Mouse (Mus musculus) hindbrain, embryonic 16.5 days (tissue): ENCODE results near the gene Rab14. TPM values are rescaled to one million over a fixed set of nuclear protein-coding genes. Genes with fewer than 3 reads are reported as not detected.

Experiments used
- ATAC-seq: fragments of 200-750 bp; cut with Nextera tagmentation; 2 replicates; pipeline ENCODE4 v1.8.0; 2017; ENCODE audit warnings: moderate TSS enrichment, moderate library complexity
- H3K27ac ChIP-seq: fragments of 300-500 bp; sonication (generic); 2 replicates; pipeline ENCODE4 v1.5.1; 2014; ENCODE audit warnings: low read depth, mild to moderate bottlenecking, control low read depth, low read length, moderate library complexity
- H3K27me3 ChIP-seq: fragments of 300-500 bp; sonication (generic); replicated peaks from 2 replicates; pipeline ENCODE4 v1.6.1; 2014; ENCODE audit warnings: low read length; ENCODE audit not compliant: control insufficient read depth, insufficient read depth
- H3K36me3 ChIP-seq: fragments of 300-500 bp; sonication (generic); 2 replicates; pipeline ENCODE4 v1.6.1; 2014; ENCODE audit warnings: mild to moderate bottlenecking, low read length, moderate library complexity, mixed read lengths; ENCODE audit not compliant: control insufficient read depth, insufficient read depth
- H3K4me1 ChIP-seq: fragments of 300-500 bp; sonication (generic); 2 replicates; pipeline ENCODE4 v1.6.1; 2014; ENCODE audit warnings: low read depth, low read length; ENCODE audit not compliant: control insufficient read depth, insufficient read depth
- H3K4me2 ChIP-seq: fragments of 300-500 bp; sonication (generic); 2 replicates; pipeline ENCODE4 v1.6.1; 2014; ENCODE audit warnings: mild to moderate bottlenecking, low read length, control low read depth, moderate library complexity
- H3K4me3 ChIP-seq: fragments of 300-500 bp; sonication (generic); 2 replicates; pipeline ENCODE4 v1.5.1; 2014; ENCODE audit warnings: mild to moderate bottlenecking, low read length, control low read depth, moderate library complexity
- H3K9ac ChIP-seq: fragments of 300-500 bp; sonication (generic); 2 replicates; pipeline ENCODE4 v1.6.1; 2014; ENCODE audit warnings: low read depth, mild to moderate bottlenecking, control low read depth, low read length, moderate library complexity
- H3K9me3 ChIP-seq: fragments of 300-500 bp; sonication (generic); 2 replicates; pipeline ENCODE4 v1.6.1; 2014; ENCODE audit warnings: mild to moderate bottlenecking, low read length, moderate library complexity; ENCODE audit not compliant: control insufficient read depth
- WGBS: fragments of 180-500 bp; shearing (Covaris S2); extraction: QIAGEN DNeasy Blood & Tissue Kit; methylation state at CpG from one replicate; pipeline ENCODE4 v1.1.7; 2014; 5-methylcytosine and 5-hydroxymethylcytosine counted together
- polyA plus RNA-seq: library from polyadenylated mRNA; unstranded; fragments of >200 nt; fragmentation: Nextera tagmentation; extraction: Ambion mirVana; gene quantifications from 2 replicates; pipeline ENCODE4 v1.2.1, GENCODE M21; 2015

Gene Rab14
- 426 and 462 TPM in 2 replicates for polyA plus RNA-seq

GRCm38 (mm10) chr2:35200898-35201668, at the start of gene Rab14:
Rab14 (minus strand) TSS chr2:35201120.
- WGBS = under 1% methylated on average over 40 of the region's 47 CpGs
- Histone ChIP-seq H3K4me2 (peak within 1 kb of the TSS; percentile 95), H3K36me3 (no peaks in the 10 kb centered on the region), H3K27ac (peak within 1 kb of the TSS; percentile 98), H3K27me3 (no peaks in the 10 kb centered on the region), H3K9ac (peak within 1 kb of the TSS; percentile 98), H3K4me3 (peak within 1 kb of the TSS; percentile 72), H3K4me1 (peaks cover 13% of the 10 kb centered on the region), H3K9me3 (no peaks in the 10 kb centered on the region)
- ATAC-seq = peak; percentile 98

DNA sequence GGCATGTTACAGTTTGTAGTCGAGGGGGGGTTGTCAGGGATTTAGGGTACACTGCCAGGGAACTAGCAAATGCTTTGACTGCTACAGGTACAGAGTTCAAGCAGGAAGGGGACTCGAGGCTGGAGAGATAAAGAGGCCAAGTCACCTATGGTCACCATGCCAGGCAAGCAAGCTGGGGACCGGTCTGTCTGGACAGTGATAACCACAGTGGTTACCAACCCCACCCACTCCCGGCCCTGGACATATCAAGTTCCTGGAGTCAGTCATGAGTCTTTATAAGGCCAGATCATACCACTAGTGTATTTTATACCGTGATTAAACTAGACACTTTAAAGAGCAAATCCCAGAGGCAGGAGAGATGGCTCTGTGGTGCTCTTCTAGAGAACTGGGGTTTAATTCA, 46.8 kb upstream of the Rab14 start:
- H3K4me1 ChIP-seq = no peaks in the 10 kb centered on the region
- no peak for ATAC-seq
- H3K4me2 ChIP-seq = no peak overlapping the region
- H3K4me3 ChIP-seq = no peak overlapping the region
- H3K9me3 ChIP-seq = no peaks in the 10 kb centered on the region
- WGBS = 82% methylated on average over 5 of the region's 5 CpGs
- no peak overlapping the region for H3K9ac ChIP-seq
- H3K27ac ChIP-seq = no peak overlapping the region
- no peaks in the 10 kb centered on the region for H3K36me3 ChIP-seq
- H3K27me3 ChIP-seq = no peaks in the 10 kb centered on the region

- no peak overlapping the region for H3K4me2 ChIP-seq
- no peaks in the 10 kb centered on the region for H3K4me1 ChIP-seq
- no peaks in the 10 kb centered on the region for H3K27me3 ChIP-seq
- no peaks in the 10 kb centered on the region for H3K36me3 ChIP-seq
- H3K9me3 ChIP-seq = no peaks in the 10 kb centered on the region
- H3K27ac ChIP-seq = no peak overlapping the region
- H3K9ac ChIP-seq = no peak overlapping the region
- ATAC-seq = no peak
- H3K4me3 ChIP-seq = no peak overlapping the region
- WGBS = 69% methylated on average over 3 of the region's 3 CpGs
These were observed 43.3 kb upstream of the Rab14 start for GRCm38 (mm10) chr2:35244241-35244640.

GRCm38 (mm10) chr2:35235021-35235420, 34.1 kb upstream of the Rab14 start:
- Histone ChIP-seq H3K27ac (no peak overlapping the region), H3K9ac (no peak overlapping the region), H3K9me3 (no peaks in the 10 kb centered on the region), H3K4me2 (no peak overlapping the region), H3K27me3 (no peaks in the 10 kb centered on the region), H3K36me3 (no peaks in the 10 kb centered on the region), H3K4me3 (no peak overlapping the region), H3K4me1 (no peaks in the 10 kb centered on the region; the same call in 1 of the 2 replicates)
- 69% methylated on average over 6 of the region's 6 CpGs for WGBS
- ATAC-seq = no peak

GRCm38 (mm10) chr2:35233898-35234297, 33.0 kb upstream of the Rab14 start:
- Histone ChIP-seq H3K27me3 (no peaks in the 10 kb centered on the region), H3K4me3 (no peak overlapping the region), H3K9me3 (no peaks in the 10 kb centered on the region), H3K4me1 (no peaks in the 10 kb centered on the region; the same call in 1 of the 2 replicates), H3K27ac (no peak overlapping the region), H3K9ac (no peak overlapping the region), H3K36me3 (no peaks in the 10 kb centered on the region), H3K4me2 (no peak overlapping the region)
- no peak for ATAC-seq
- 17% methylated on average over 3 of the region's 3 CpGs for WGBS

DNA sequence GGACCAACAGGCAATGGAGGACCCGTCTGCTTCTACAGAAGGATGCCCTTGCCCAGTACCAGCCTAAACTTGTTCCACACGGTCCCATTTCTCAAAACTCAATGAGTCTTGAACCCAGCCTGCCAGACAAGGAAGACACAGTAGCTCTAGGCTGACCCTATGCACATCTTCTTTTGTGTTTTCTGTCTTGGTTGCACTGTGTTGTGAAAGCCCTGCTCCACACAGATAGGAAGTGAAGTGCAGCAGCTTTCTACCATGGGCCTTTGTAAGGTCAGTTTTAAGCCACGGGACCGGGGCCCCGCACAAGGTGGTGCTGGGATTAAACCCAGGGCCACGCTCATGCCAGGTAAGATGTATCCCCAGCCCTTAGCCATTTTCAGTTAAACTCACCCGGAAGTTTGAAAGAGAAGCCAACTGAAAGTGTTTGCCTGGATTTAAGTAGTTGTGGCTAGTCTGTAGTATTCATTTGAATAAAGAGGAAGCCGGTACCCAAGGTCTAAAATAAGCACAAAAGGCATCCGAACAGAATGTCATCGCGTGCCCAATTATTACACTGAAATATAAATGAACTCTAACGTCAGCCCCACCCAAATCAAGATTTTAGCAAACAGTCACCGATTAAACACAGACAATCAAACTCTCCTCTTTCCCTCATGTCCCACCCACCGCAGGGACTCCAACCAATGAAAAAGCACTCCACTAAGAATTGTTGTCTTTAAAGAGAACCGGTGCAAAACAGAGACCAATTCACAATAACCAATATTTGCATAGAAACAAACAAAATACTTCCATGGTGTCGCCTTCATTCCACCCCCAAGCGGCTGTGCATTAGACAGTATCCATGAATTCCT, 31.9 kb upstream of the Rab14 start:
- 68% methylated on average over 17 of the region's 17 CpGs for WGBS
- Histone ChIP-seq H3K4me3 (no peak overlapping the region), H3K9ac (no peak overlapping the region), H3K27ac (no peak overlapping the region), H3K36me3 (no peaks in the 10 kb centered on the region), H3K4me1 (no peaks in the 10 kb centered on the region; the same call in 1 of the 2 replicates), H3K27me3 (no peaks in the 10 kb centered on the region), H3K4me2 (no peak overlapping the region), H3K9me3 (no peaks in the 10 kb centered on the region)
- ATAC-seq = no peak

- H3K36me3 ChIP-seq = no peaks in the 10 kb centered on the region
These were observed 31.0 kb upstream of the Rab14 start for GRCm38 (mm10) chr2:35231871-35232270.

DNA sequence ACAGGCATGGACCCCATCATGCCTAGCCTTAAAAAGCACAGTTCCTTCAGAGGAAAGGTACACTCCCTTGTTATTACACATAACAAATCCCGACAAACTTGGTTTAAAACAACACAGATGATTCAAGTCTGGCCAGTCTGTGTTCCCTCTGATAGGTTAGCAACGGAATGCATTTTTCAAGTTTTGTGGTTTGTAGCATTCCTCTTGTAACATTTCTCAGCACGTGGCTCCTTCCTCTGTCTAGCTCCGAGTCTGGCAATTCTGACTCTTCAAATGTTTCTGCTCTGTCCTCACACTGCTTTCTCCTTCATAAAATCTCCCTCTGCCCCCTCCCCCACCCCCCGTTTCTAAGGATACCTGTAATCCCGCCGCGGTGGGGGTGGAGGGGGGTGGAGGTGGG, 29.3 kb upstream of the Rab14 start:
- Histone ChIP-seq H3K9ac (no peak overlapping the region), H3K4me2 (no peak overlapping the region), H3K27me3 (no peaks in the 10 kb centered on the region), H3K4me1 (no peaks in the 10 kb centered on the region; the same call in 1 of the 2 replicates), H3K9me3 (no peaks in the 10 kb centered on the region), H3K36me3 (no peaks in the 10 kb centered on the region), H3K4me3 (no peak overlapping the region), H3K27ac (no peak overlapping the region)
- ATAC-seq = no peak
- WGBS = 28% methylated on average over 8 of the region's 8 CpGs

More at GRCm38 (mm10) chr2:35231871-35232270, 31.0 kb upstream of the Rab14 start:
- Histone ChIP-seq H3K4me1 (no peaks in the 10 kb centered on the region; the same call in 1 of the 2 replicates), H3K9me3 (no peaks in the 10 kb centered on the region), H3K9ac (no peak overlapping the region), H3K27me3 (no peaks in the 10 kb centered on the region), H3K4me3 (no peak overlapping the region), H3K4me2 (no peak overlapping the region), H3K27ac (no peak overlapping the region)
- no peak for ATAC-seq
- WGBS = 47% methylated on average over 2 of the region's 2 CpGs

- ATAC-seq = no peak
- WGBS = 50% methylated on average over 4 of the region's 4 CpGs
- Histone ChIP-seq H3K36me3 (no peaks in the 10 kb centered on the region), H3K27me3 (no peaks in the 10 kb centered on the region), H3K4me1 (no peaks in the 10 kb centered on the region), H3K9me3 (no peaks in the 10 kb centered on the region), H3K27ac (no peak overlapping the region), H3K9ac (no peak overlapping the region), H3K4me3 (no peak overlapping the region), H3K4me2 (no peak overlapping the region)
These were observed 27.2 kb upstream of the Rab14 start for GRCm38 (mm10) chr2:35228145-35228544.
